Mouse (Mus musculus) right cerebral cortex, postnatal 36 days (tissue): ENCODE measurements around the gene Klrc2.
"Not testable (repeated sequence)": the region's sequence is repeated elsewhere in the genome, so short reads cannot be mapped to it uniquely, and the experiment has no call there.

Experiments used
- DNase-seq, 2 experiments: peaks; one replicate each; pipeline ENCODE4 v3.0.0; 2022; ENCODE audit warnings: low spot score in 2 of 2, mixed read lengths in 1 of 2

The Klrc2 gene

GRCm38 (mm10) chr6:129660589-129660988 is at the start of gene Klrc2:
Klrc2 (minus strand) TSS chr6:129660689.
- DNase-seq, result not testable (repeated sequence)

GRCm38 (mm10) chr6:129691436-129691835 is 30.9 kb upstream of the Klrc2 start:
- DNase-seq, result not testable (repeated sequence)

GRCm38 (mm10) chr6:129680379-129680778 is 19.9 kb upstream of the Klrc2 start:
- DNase-seq, result no peak

GRCm38 (mm10) chr6:129678873-129679272 is 18.4 kb upstream of the Klrc2 start, which contains the start of gene Klrc1:
Klrc1 (minus strand) TSS chr6:129678973.
- no peak for DNase-seq

GRCm38 (mm10) chr6:129661301-129661700 is 812 bp upstream of the Klrc2 start:
- not testable (repeated sequence) for DNase-seq

GRCm38 (mm10) chr6:129644054-129644453 is 16.4 kb downstream of the Klrc2 start:
- DNase-seq, result not testable (repeated sequence)

- not testable (repeated sequence) for DNase-seq
These were observed 17.3 kb downstream of the Klrc2 start, which contains the start of gene Klrc3 for GRCm38 (mm10) chr6:129643237-129643636. Klrc3 (minus strand) TSS chr6:129643337.

- not testable (repeated sequence) for DNase-seq
These were observed 29.4 kb downstream of the Klrc2 start for GRCm38 (mm10) chr6:129631046-129631445.

GRCm38 (mm10) chr6:129623735-129624134 is 36.8 kb downstream of the Klrc2 start, which contains the start of gene Klrk1:
Klrk1 (minus strand) TSS chr6:129623864.
- DNase-seq, result no peak

GRCm38 (mm10) chr6:129608372-129608771 is 52.1 kb downstream of the Klrc2 start:
- DNase-seq, result no peak
